Mouse (Mus musculus) liver, postnatal 0 days (tissue): ENCODE results near the gene Tm7sf3.

Source experiments
- CTCF ChIP-seq: sonication (generic); IDR thresholded peaks from 2 replicates; pipeline ENCODE4 v1.5.1; 2016; ENCODE audit warnings: antibody characterized with exemption, low read depth
- EP300 ChIP-seq: IDR thresholded peaks from 2 replicates; pipeline ENCODE4 v1.6.1; 2016; ENCODE audit warnings: antibody characterized with exemption, low read depth, mild to moderate bottlenecking

GRCm38 (mm10) chr6:146685781-146686308, 43.2 kb upstream of the Tm7sf3 start:
- TF ChIP-seq CTCF (peak; percentile 48), EP300 (no peak)
